In genomic region chr7:133011191-133011590, GRCm38 (mm10) we compare ENCODE assay signal across 9 mouse cellular contexts.
DNase-seq lines count a peak whose midpoint lies in the region; ATAC-seq lines count a peak whose summit lies in the region.
"Had no signal": no experiment of that assay in that cellular context is flagged by ENCODE, and none has a peak within 500 bp of the region (broad histone marks: within the 10 kb centered on the region; RNA-seq: fewer than 3 reads in every experiment).

No protein-coding gene starts in this region.

- DNase-seq in gastrocnemius, postnatal 10 days, result peak; percentile 41
- DNase-seq in gastrocnemius, postnatal 36 days, result no peak
- DNase-seq in adrenal gland, adult (ENCODE audit: inconsistent age in 2 of 2, low spot score in 1 of 2), result peak; percentile 79 to 90
- peak; percentile 18 to 24 for DNase-seq in kidney, adult 8-10 months
- peak; percentile 32 for DNase-seq in lung, postnatal 10 days
- no peak for DNase-seq in spleen, postnatal 14 days (ENCODE audit: low spot score in 2 of 2)
- DNase-seq: liver, embryonic 13.5 days had no signal

- no peak overlapping the region for H3K9ac ChIP-seq in embryonic facial prominence, embryonic 15.5 days
- H3K9ac ChIP-seq: liver, embryonic 13.5 days had no signal

- H3K36me3 ChIP-seq in embryonic facial prominence, embryonic 15.5 days, result no peaks in the 10 kb centered on the region; the same call in 1 of the 2 replicates

- WGBS in embryonic facial prominence, embryonic 15.5 days, result 5% methylated on average over 5 of the region's 5 CpGs

- H3K27ac ChIP-seq in embryonic facial prominence, embryonic 15.5 days (replicated peaks), result peak overlapping the region; percentile 78
- H3K27ac ChIP-seq: liver, embryonic 13.5 days had no signal

- H3K4me1 ChIP-seq in embryonic facial prominence, embryonic 15.5 days, result peaks cover 80% of the 10 kb centered on the region

- H3K4me2 ChIP-seq in embryonic facial prominence, embryonic 15.5 days (replicated peaks), result no peak overlapping the region
- H3K4me2 ChIP-seq: liver, embryonic 13.5 days had no signal

- H3K4me3 ChIP-seq in embryonic facial prominence, embryonic 15.5 days (replicated peaks), result no peak overlapping the region
- H3K4me3 ChIP-seq: liver, embryonic 13.5 days had no signal

- H3K9me3 ChIP-seq in embryonic facial prominence, embryonic 15.5 days (replicated peaks), result no peaks in the 10 kb centered on the region
- H3K9me3 ChIP-seq: liver, embryonic 13.5 days had no signal

- intact Hi-C loops in gastrocnemius, postnatal 36 days (cut with DNase I), result no loop called here

- peak; percentile 41; the same call in 1 of the 2 replicates for ATAC-seq in embryonic facial prominence, embryonic 15.5 days (ENCODE audit: insufficient number of reproducible peaks, low FRiP score, low TSS enrichment, low read depth)
- no peak for ATAC-seq in frontal cortex, adult (ENCODE audit: low TSS enrichment)

- no peaks in the 10 kb centered on the region for H3K27me3 ChIP-seq in embryonic facial prominence, embryonic 15.5 days
- H3K27me3 ChIP-seq: liver, embryonic 13.5 days had no signal

Comparison
In these comparisons a context has a peak if more than half of its experiments do, and no peak if none do; other contexts are left out.
1. DNase-seq: peak in gastrocnemius, postnatal 10 days (single experiment), adrenal gland, adult (2 of 2), kidney, adult 8-10 months (2 of 2) and lung, postnatal 10 days (single experiment); none in gastrocnemius, postnatal 36 days (0 of 2) and spleen, postnatal 14 days (0 of 2).